Mouse (Mus musculus): ENCODE results near the gene Ankrd54. TPM values are rescaled to one million over a fixed set of nuclear protein-coding genes. Genes with fewer than 3 reads are reported as not detected.

The Ankrd54 gene
- total and polyA plus RNA-seq, 2 experiments: 5.1 to 27.1 TPM

- WGBS: 78% methylated on average over 4 of the region's 4 CpGs
- Histone ChIP-seq H3K4me3 (ENCODE audit: insufficient read depth, low read depth, low read length) (no peak overlapping the region), H3K79me2 (ENCODE audit: control insufficient read depth, insufficient read depth, low read length) (no peaks in the 10 kb centered on the region), H3K27me3 (ENCODE audit: control insufficient read depth, insufficient read depth, low read length) (no peaks in the 10 kb centered on the region), H3K9ac (ENCODE audit: low read depth, low read length) (no peak overlapping the region), H3K4me1 (ENCODE audit: control insufficient read depth, insufficient read depth, low read length) (peaks cover 12% of the 10 kb centered on the region), H3K36me3 (ENCODE audit: control insufficient read depth, insufficient read depth, low read length) (peaks cover 1% of the 10 kb centered on the region; the same call in 1 of the 2 replicates), H3K27ac (replicated peaks; ENCODE audit: insufficient read depth, low read depth, low read length) (peak overlapping the region; percentile 44)
- no peak for DNase-seq (ENCODE audit: extremely low read depth, low read depth, low spot score)
- TF ChIP-seq POLR2A (IDR thresholded peaks at IDR 0.05; ENCODE audit: extremely low read depth, insufficient read depth, low read length): no peak
- no peak for TF ChIP-seq CTCF (IDR thresholded peaks at IDR 0.05; ENCODE audit: low read depth, low read length)
Measured at GRCm38 (mm10) chr15:79099456-79099855, 36.8 kb upstream of the Ankrd54 start.

- peaks cover 7% of the 10 kb centered on the region; the same call in 1 of the 2 replicates for H3K36me3 ChIP-seq (ENCODE audit: control insufficient read depth, insufficient read depth, low read length)
- WGBS: 67% methylated on average over 7 of the region's 7 CpGs
- DNase-seq (ENCODE audit: extremely low read depth, low read depth, low spot score): no peak
Measured at GRCm38 (mm10) chr15:79098868-79099267, 36.2 kb upstream of the Ankrd54 start.

GRCm38 (mm10) chr15:79098220-79098619 lies 35.5 kb upstream of the Ankrd54 start:
- Histone ChIP-seq H3K4me1 (ENCODE audit: control insufficient read depth, insufficient read depth, low read length) (peaks cover 12% of the 10 kb centered on the region), H3K27me3 (ENCODE audit: control insufficient read depth, insufficient read depth, low read length) (no peaks in the 10 kb centered on the region), H3K27ac (replicated peaks; ENCODE audit: insufficient read depth, low read depth, low read length) (peak overlapping the region; percentile 26; the same call in 1 of the 2 replicates), H3K36me3 (ENCODE audit: control insufficient read depth, insufficient read depth, low read length) (peaks cover 13% of the 10 kb centered on the region; the same call in 1 of the 2 replicates), H3K9ac (ENCODE audit: low read depth, low read length) (no peak overlapping the region), H3K4me3 (ENCODE audit: insufficient read depth, low read depth, low read length) (no peak overlapping the region), H3K79me2 (ENCODE audit: control insufficient read depth, insufficient read depth, low read length) (no peaks in the 10 kb centered on the region)
- WGBS: 80% methylated on average over 5 of the region's 5 CpGs
- no peak for DNase-seq (ENCODE audit: extremely low read depth, low read depth, low spot score)
- TF ChIP-seq POLR2A (IDR thresholded peaks at IDR 0.05; ENCODE audit: extremely low read depth, insufficient read depth, low read length): no peak
- TF ChIP-seq CTCF (IDR thresholded peaks at IDR 0.05; ENCODE audit: low read depth, low read length): no peak

More at GRCm38 (mm10) chr15:79098868-79099267, 36.2 kb upstream of the Ankrd54 start:
- Histone ChIP-seq H3K27me3 (ENCODE audit: control insufficient read depth, insufficient read depth, low read length) (no peaks in the 10 kb centered on the region), H3K9ac (ENCODE audit: low read depth, low read length) (no peak overlapping the region), H3K27ac (replicated peaks; ENCODE audit: insufficient read depth, low read depth, low read length) (peak overlapping the region; percentile 44), H3K79me2 (ENCODE audit: control insufficient read depth, insufficient read depth, low read length) (no peaks in the 10 kb centered on the region), H3K4me1 (ENCODE audit: control insufficient read depth, insufficient read depth, low read length) (peaks cover 12% of the 10 kb centered on the region), H3K4me3 (ENCODE audit: insufficient read depth, low read depth, low read length) (no peak overlapping the region)
- TF ChIP-seq POLR2A (IDR thresholded peaks at IDR 0.05; ENCODE audit: extremely low read depth, insufficient read depth, low read length) (no peak), CTCF (IDR thresholded peaks at IDR 0.05; ENCODE audit: low read depth, low read length) (no peak)

- Histone ChIP-seq H3K4me3 (ENCODE audit: insufficient read depth, low read depth, low read length) (no peak overlapping the region), H3K27ac (replicated peaks; ENCODE audit: insufficient read depth, low read depth, low read length) (no peak overlapping the region)
Measured at GRCm38 (mm10) chr15:79097611-79098025, 34.9 kb upstream of the Ankrd54 start.

GRCm38 (mm10) chr15:79097135-79097534 lies 34.4 kb upstream of the Ankrd54 start:
- Histone ChIP-seq H3K4me1 (ENCODE audit: control insufficient read depth, insufficient read depth, low read length) (peaks cover 12% of the 10 kb centered on the region), H3K36me3 (ENCODE audit: control insufficient read depth, insufficient read depth, low read length) (peaks cover 13% of the 10 kb centered on the region; the same call in 1 of the 2 replicates), H3K9ac (ENCODE audit: low read depth, low read length) (no peak overlapping the region), H3K27me3 (ENCODE audit: control insufficient read depth, insufficient read depth, low read length) (no peaks in the 10 kb centered on the region), H3K4me3 (ENCODE audit: insufficient read depth, low read depth, low read length) (no peak overlapping the region), H3K27ac (replicated peaks; ENCODE audit: insufficient read depth, low read depth, low read length) (no peak overlapping the region), H3K79me2 (ENCODE audit: control insufficient read depth, insufficient read depth, low read length) (no peaks in the 10 kb centered on the region)
- peak; percentile 42 for DNase-seq (ENCODE audit: extremely low read depth, low read depth, low spot score)
- TF ChIP-seq CTCF (IDR thresholded peaks at IDR 0.05; ENCODE audit: low read depth, low read length): no peak
- TF ChIP-seq POLR2A (IDR thresholded peaks at IDR 0.05; ENCODE audit: extremely low read depth, insufficient read depth, low read length): no peak
- WGBS: 19% methylated on average over 2 of the region's 2 CpGs

More at GRCm38 (mm10) chr15:79097611-79098025, 34.9 kb upstream of the Ankrd54 start:
- H3K27me3 ChIP-seq (ENCODE audit: control insufficient read depth, insufficient read depth, low read length): no peaks in the 10 kb centered on the region
- no peak for TF ChIP-seq CTCF (IDR thresholded peaks at IDR 0.05; ENCODE audit: low read depth, low read length)
- no peak for TF ChIP-seq POLR2A (IDR thresholded peaks at IDR 0.05; ENCODE audit: extremely low read depth, insufficient read depth, low read length)
- peaks cover 13% of the 10 kb centered on the region; the same call in 1 of the 2 replicates for H3K36me3 ChIP-seq (ENCODE audit: control insufficient read depth, insufficient read depth, low read length)
- H3K9ac ChIP-seq (ENCODE audit: low read depth, low read length): peak overlapping the region; percentile 9; the same call in 1 of the 2 replicates
- WGBS: 26% methylated on average over 6 of the region's 6 CpGs
- H3K4me1 ChIP-seq (ENCODE audit: control insufficient read depth, insufficient read depth, low read length): peaks cover 12% of the 10 kb centered on the region
- DNase-seq (ENCODE audit: extremely low read depth, low read depth, low spot score): peak; percentile 57
- H3K79me2 ChIP-seq (ENCODE audit: control insufficient read depth, insufficient read depth, low read length): no peaks in the 10 kb centered on the region

- WGBS: 72% methylated on average over 3 of the region's 3 CpGs
- no peak for TF ChIP-seq POLR2A (IDR thresholded peaks at IDR 0.05; ENCODE audit: extremely low read depth, insufficient read depth, low read length)
- no peak for TF ChIP-seq CTCF (IDR thresholded peaks at IDR 0.05; ENCODE audit: low read depth, low read length)
- DNase-seq (ENCODE audit: extremely low read depth, low read depth, low spot score): no peak
- no peaks in the 10 kb centered on the region for H3K79me2 ChIP-seq (ENCODE audit: control insufficient read depth, insufficient read depth, low read length)
- no peak overlapping the region for H3K9ac ChIP-seq (ENCODE audit: low read depth, low read length)
- no peak overlapping the region for H3K27ac ChIP-seq (replicated peaks; ENCODE audit: insufficient read depth, low read depth, low read length)
- H3K36me3 ChIP-seq (ENCODE audit: control insufficient read depth, insufficient read depth, low read length): peaks cover 17% of the 10 kb centered on the region; the same call in 1 of the 2 replicates
- H3K4me3 ChIP-seq (ENCODE audit: insufficient read depth, low read depth, low read length): no peak overlapping the region
- H3K27me3 ChIP-seq (ENCODE audit: control insufficient read depth, insufficient read depth, low read length): no peaks in the 10 kb centered on the region
- H3K4me1 ChIP-seq (ENCODE audit: control insufficient read depth, insufficient read depth, low read length): peaks cover 12% of the 10 kb centered on the region
Measured at GRCm38 (mm10) chr15:79096556-79096955, 33.9 kb upstream of the Ankrd54 start.
